Mouse (Mus musculus) heart, postnatal 0 days (tissue): ENCODE data around the gene Phactr3.

Experiments
- CTCF ChIP-seq: IDR thresholded peaks from 2 replicates; pipeline ENCODE4 v1.5.1; 2016; ENCODE audit warnings: antibody characterized with exemption, control low read depth, low read depth
- EP300 ChIP-seq: IDR thresholded peaks from 2 replicates; pipeline ENCODE4 v1.6.1; 2016; ENCODE audit warnings: antibody characterized with exemption, low read depth

DNA sequence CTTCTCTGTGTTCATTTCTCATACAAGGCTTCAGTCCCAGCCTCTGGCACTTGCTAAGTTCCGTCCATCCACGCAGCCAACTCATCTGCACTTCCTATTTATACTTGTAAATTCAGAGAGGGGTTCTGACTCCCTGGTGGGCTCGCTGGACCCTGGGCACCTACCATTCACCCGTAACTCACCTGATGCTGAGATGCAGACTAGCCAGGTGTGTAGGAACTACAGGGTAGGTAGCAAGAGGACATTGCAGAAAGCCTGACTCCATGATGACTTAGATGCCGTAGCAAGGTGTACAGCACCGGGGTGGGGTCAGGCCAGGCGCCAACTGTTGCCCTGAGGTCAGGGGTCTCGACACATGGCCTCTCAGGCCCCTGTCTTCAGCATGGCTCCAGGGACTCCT, 6.7 kb downstream of the Phactr3 start:
- no peak for TF ChIP-seq CTCF
- TF ChIP-seq EP300, result no peak
